Mouse (Mus musculus) stomach, postnatal 0 days (tissue): ENCODE data around the gene Islr.

Source experiments
- CTCF ChIP-seq: IDR thresholded peaks from 2 replicates; pipeline ENCODE4 v1.5.1; 2016; ENCODE audit warnings: antibody characterized with exemption, low read depth, mild to moderate bottlenecking, moderate library complexity
- EP300 ChIP-seq: optimal IDR thresholded peaks from 2 replicates; pipeline ENCODE3; 2016; ENCODE audit warnings: antibody characterized with exemption

GRCm38 (mm10) chr9:58118671-58119070, 85.4 kb downstream of the Islr start, which contains the start of gene Ccdc33:
- TF ChIP-seq CTCF (no peak), EP300 (no peak)
